Mouse (Mus musculus): ENCODE measurements around the gene Fam3b. TPM values are rescaled to one million over a fixed set of nuclear protein-coding genes. Genes with fewer than 3 reads are reported as not detected.

Fam3b gene
- polyA plus RNA-seq, 1 experiment from 2014 or later = not detected

DNA sequence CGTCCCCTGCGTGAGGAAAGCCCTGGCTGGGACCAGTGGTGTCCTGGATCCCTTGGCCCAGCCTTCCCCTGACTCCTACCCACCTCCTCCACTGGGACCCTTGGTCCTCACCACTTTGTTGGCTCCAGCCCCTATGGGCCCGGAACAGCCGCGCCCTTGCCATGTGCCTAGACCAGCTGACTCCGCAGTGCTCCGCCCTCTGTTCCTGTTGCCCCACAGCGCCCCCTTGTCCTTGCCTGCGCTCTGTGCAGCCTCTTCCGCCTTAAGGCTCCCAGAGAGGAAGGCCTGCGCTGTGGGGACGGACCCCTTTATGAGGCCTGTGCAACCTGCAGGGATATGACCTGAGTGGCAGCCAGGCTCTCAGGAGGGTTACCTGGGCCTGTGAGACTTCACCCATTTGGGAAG lies 2.3 kb downstream of the Fam3b start:
- Histone ChIP-seq H3K4me2 (no peak overlapping the region), H3K9me3 (no peaks in the 10 kb centered on the region), H3K9ac (no peak overlapping the region), H3K27me3 (replicated peaks) (no peaks in the 10 kb centered on the region), H3K4me3 (no peak overlapping the region), H3K27ac (no peak overlapping the region), H3K36me3 (replicated peaks) (no peaks in the 10 kb centered on the region), H3K4me1 (no peaks in the 10 kb centered on the region)
- ATAC-seq (replicated peaks) = no peak
- 85% methylated on average over 12 of the region's 12 CpGs for WGBS

DNA sequence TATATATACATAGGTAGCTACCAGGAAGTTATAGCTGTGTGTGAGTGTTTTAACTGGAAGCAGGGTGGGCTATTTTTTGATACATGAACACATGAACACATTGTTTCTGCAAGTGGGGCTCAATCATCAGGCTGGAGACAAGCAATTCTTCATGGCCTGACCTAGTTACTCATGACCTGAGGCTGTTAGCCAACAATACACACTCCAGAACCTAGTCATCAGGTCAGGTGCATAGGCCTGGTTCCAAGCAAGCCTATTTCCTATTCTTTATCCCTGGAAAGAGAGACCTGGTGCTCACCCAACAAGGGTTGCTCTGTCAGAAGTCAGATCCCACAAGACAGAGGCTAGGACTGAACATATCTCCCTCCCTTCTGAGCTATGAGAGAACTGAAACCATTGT lies 3.1 kb downstream of the Fam3b start:
- ATAC-seq (replicated peaks) = no peak
- Histone ChIP-seq H3K27ac (no peak overlapping the region), H3K9ac (no peak overlapping the region), H3K4me1 (no peaks in the 10 kb centered on the region), H3K27me3 (replicated peaks) (no peaks in the 10 kb centered on the region), H3K36me3 (replicated peaks) (no peaks in the 10 kb centered on the region), H3K9me3 (no peaks in the 10 kb centered on the region), H3K4me3 (no peak overlapping the region), H3K4me2 (no peak overlapping the region)

DNA sequence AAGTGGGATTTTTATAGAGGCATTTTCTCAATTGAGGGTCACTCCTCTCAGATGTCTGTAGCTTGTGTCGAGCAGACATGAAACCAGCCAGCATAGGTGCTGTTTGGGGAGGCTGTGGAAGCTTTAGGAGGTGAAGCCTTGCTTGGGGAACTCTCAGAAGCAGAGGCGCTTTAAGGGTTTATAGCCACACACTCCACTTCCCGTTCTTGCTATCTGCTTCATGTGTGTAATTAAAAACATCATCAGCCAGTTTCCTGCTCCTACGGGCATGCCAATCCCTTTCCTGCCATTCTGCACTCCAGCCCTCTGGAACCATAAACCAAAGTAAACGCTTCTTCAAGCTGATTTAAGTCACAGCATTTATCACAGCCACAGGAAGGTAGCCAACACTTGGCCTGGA lies 3.8 kb downstream of the Fam3b start:
- H3K36me3 ChIP-seq (replicated peaks) = no peaks in the 10 kb centered on the region
- no peak overlapping the region for H3K4me2 ChIP-seq
- no peak for ATAC-seq (replicated peaks)
- no peaks in the 10 kb centered on the region for H3K27me3 ChIP-seq (replicated peaks)
- no peak overlapping the region for H3K9ac ChIP-seq
- no peaks in the 10 kb centered on the region for H3K4me1 ChIP-seq
- no peak overlapping the region for H3K4me3 ChIP-seq
- WGBS = 79% methylated on average over 5 of the region's 5 CpGs
- H3K27ac ChIP-seq = no peak overlapping the region
- H3K9me3 ChIP-seq = no peaks in the 10 kb centered on the region

- no peak for ATAC-seq (replicated peaks)
- no peaks in the 10 kb centered on the region for H3K4me1 ChIP-seq
- H3K27me3 ChIP-seq (replicated peaks) = no peaks in the 10 kb centered on the region
- H3K27ac ChIP-seq = no peak overlapping the region
- H3K4me2 ChIP-seq = no peak overlapping the region
- no peaks in the 10 kb centered on the region for H3K36me3 ChIP-seq (replicated peaks)
- H3K9ac ChIP-seq = no peak overlapping the region
- no peaks in the 10 kb centered on the region for H3K9me3 ChIP-seq
- no peak overlapping the region for H3K4me3 ChIP-seq
Measured at GRCm38 (mm10) chr16:97507783-97508182, 6.8 kb downstream of the Fam3b start.

- no peak overlapping the region for H3K9ac ChIP-seq
- no peak overlapping the region for H3K27ac ChIP-seq
- no peaks in the 10 kb centered on the region for H3K9me3 ChIP-seq
- H3K36me3 ChIP-seq (replicated peaks) = no peaks in the 10 kb centered on the region
- H3K4me2 ChIP-seq = no peak overlapping the region
- 90% methylated on average over 3 of the region's 3 CpGs for WGBS
- ATAC-seq (replicated peaks) = no peak
- H3K4me3 ChIP-seq = no peak overlapping the region
- H3K4me1 ChIP-seq = no peaks in the 10 kb centered on the region
- H3K27me3 ChIP-seq (replicated peaks) = no peaks in the 10 kb centered on the region
Measured at GRCm38 (mm10) chr16:97504793-97505192, 9.8 kb downstream of the Fam3b start.

- Histone ChIP-seq H3K27ac (no peak overlapping the region), H3K9me3 (no peaks in the 10 kb centered on the region), H3K27me3 (replicated peaks) (no peaks in the 10 kb centered on the region), H3K4me2 (no peak overlapping the region), H3K4me1 (no peaks in the 10 kb centered on the region), H3K36me3 (replicated peaks) (no peaks in the 10 kb centered on the region), H3K9ac (no peak overlapping the region), H3K4me3 (no peak overlapping the region)
- no peak for ATAC-seq (replicated peaks)
- 81% methylated on average over 3 of the region's 3 CpGs for WGBS
Measured at GRCm38 (mm10) chr16:97503849-97504248, 10.8 kb downstream of the Fam3b start.

DNA sequence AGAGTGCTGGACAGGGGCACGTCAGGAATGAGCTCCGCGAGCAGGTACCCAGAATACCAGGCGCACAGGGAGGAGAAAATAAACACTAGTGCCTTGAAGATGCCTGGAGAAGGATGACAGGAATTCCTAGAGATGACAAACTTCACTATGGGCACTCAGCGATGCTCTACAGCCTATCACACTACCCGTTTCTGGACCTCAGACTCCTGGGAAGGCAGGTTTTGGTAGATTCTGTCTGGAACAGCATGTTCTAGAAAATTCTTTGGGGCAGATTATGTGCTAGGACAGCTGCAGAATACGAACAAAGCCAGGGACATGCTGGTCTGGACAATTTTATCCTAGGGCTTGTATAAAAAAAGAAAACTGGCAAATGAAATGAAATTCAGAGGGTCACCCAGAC lies 13.7 kb downstream of the Fam3b start:
- H3K4me2 ChIP-seq = no peak overlapping the region
- no peaks in the 10 kb centered on the region for H3K27me3 ChIP-seq (replicated peaks)
- H3K9me3 ChIP-seq = no peaks in the 10 kb centered on the region
- no peak overlapping the region for H3K4me3 ChIP-seq
- no peak for ATAC-seq (replicated peaks)
- WGBS = 93% methylated on average over 7 of the region's 7 CpGs
- H3K9ac ChIP-seq = no peak overlapping the region
- H3K4me1 ChIP-seq = no peaks in the 10 kb centered on the region
- no peak overlapping the region for H3K27ac ChIP-seq
- H3K36me3 ChIP-seq (replicated peaks) = no peaks in the 10 kb centered on the region

- 91% methylated on average over 7 of the region's 7 CpGs for WGBS
Measured at GRCm38 (mm10) chr16:97499450-97499849, 15.2 kb downstream of the Fam3b start.

DNA sequence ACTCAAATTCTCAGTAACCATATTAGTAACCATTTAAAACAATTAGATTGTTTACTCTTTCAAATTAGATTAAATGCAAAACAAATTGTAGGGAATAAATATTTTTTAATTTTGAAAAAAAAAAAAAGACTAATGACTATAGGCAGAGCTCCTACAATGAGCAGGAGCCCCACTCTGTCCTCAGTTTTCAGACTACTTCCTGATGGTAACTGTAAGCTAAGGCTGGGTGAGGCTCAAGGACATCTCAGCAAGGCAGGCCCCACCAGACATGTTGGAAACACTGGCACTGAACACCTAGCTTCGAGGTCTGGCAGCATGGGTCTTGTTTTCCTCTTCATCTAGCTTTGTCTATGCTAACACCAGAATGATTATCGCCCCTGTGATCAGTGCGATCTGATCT lies 16.5 kb downstream of the Fam3b start:
- H3K4me3 ChIP-seq = no peak overlapping the region
- WGBS = 92% methylated on average over 3 of the region's 3 CpGs
- no peaks in the 10 kb centered on the region for H3K36me3 ChIP-seq (replicated peaks)
- no peak overlapping the region for H3K4me2 ChIP-seq
- no peaks in the 10 kb centered on the region for H3K9me3 ChIP-seq
- H3K4me1 ChIP-seq = no peaks in the 10 kb centered on the region
- no peak overlapping the region for H3K9ac ChIP-seq
- H3K27ac ChIP-seq = no peak overlapping the region
- no peaks in the 10 kb centered on the region for H3K27me3 ChIP-seq (replicated peaks)
- no peak for ATAC-seq (replicated peaks)

More at GRCm38 (mm10) chr16:97499450-97499849, 15.2 kb downstream of the Fam3b start:
- no peak for ATAC-seq (replicated peaks)
- Histone ChIP-seq H3K27ac (no peak overlapping the region), H3K4me3 (no peak overlapping the region), H3K4me2 (no peak overlapping the region), H3K36me3 (replicated peaks) (no peaks in the 10 kb centered on the region), H3K27me3 (replicated peaks) (no peaks in the 10 kb centered on the region), H3K4me1 (no peaks in the 10 kb centered on the region), H3K9me3 (no peaks in the 10 kb centered on the region), H3K9ac (no peak overlapping the region)

GRCm38 (mm10) chr16:97497682-97498081 lies 16.9 kb downstream of the Fam3b start:
- WGBS = 51% methylated on average over 5 of the region's 5 CpGs
- H3K36me3 ChIP-seq (replicated peaks) = no peaks in the 10 kb centered on the region
- H3K4me3 ChIP-seq = no peak overlapping the region
- H3K9me3 ChIP-seq = no peaks in the 10 kb centered on the region
- ATAC-seq (replicated peaks) = no peak
- no peak overlapping the region for H3K27ac ChIP-seq
- no peaks in the 10 kb centered on the region for H3K27me3 ChIP-seq (replicated peaks)
- H3K4me2 ChIP-seq = no peak overlapping the region
- H3K4me1 ChIP-seq = no peaks in the 10 kb centered on the region
- no peak overlapping the region for H3K9ac ChIP-seq

- no peak for ATAC-seq (replicated peaks)
- WGBS = 60% methylated on average over 3 of the region's 3 CpGs
- H3K9me3 ChIP-seq = no peaks in the 10 kb centered on the region
Measured at GRCm38 (mm10) chr16:97496026-97496425, 18.6 kb downstream of the Fam3b start.

GRCm38 (mm10) chr16:97492369-97492768 lies 22.2 kb downstream of the Fam3b start:
- no peak for ATAC-seq (replicated peaks)
- H3K4me2 ChIP-seq = no peak overlapping the region
- H3K4me1 ChIP-seq = no peaks in the 10 kb centered on the region
- WGBS = 74% methylated on average over 1 of the region's 1 CpGs
- H3K9ac ChIP-seq = no peak overlapping the region
- no peak overlapping the region for H3K4me3 ChIP-seq
- no peak overlapping the region for H3K27ac ChIP-seq
- H3K27me3 ChIP-seq (replicated peaks) = no peaks in the 10 kb centered on the region
- no peaks in the 10 kb centered on the region for H3K36me3 ChIP-seq (replicated peaks)
- H3K9me3 ChIP-seq = no peaks in the 10 kb centered on the region

More at GRCm38 (mm10) chr16:97496026-97496425, 18.6 kb downstream of the Fam3b start:
- Histone ChIP-seq H3K4me3 (no peak overlapping the region), H3K27me3 (replicated peaks) (no peaks in the 10 kb centered on the region), H3K4me2 (no peak overlapping the region), H3K9ac (no peak overlapping the region), H3K27ac (no peak overlapping the region), H3K4me1 (no peaks in the 10 kb centered on the region), H3K36me3 (replicated peaks) (no peaks in the 10 kb centered on the region)

DNA sequence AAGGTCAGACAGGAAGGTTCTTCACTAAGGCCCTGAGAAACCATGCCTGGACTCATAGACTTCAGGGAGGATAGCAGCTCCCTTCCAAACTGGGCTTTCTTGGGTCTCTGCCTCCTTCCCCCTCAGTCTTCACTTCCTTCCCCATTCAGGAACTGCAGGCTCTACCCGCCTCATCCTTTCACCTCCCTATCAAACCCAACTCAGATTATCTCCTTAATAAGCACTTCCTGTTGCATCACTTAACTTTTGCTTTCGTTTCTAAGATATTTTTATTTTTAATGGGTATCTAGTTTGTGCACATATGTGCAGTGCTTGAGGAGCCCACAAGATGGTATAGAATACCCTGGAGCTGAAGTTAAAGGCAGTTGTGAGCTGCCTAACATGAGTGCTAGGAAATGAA lies 36.0 kb downstream of the Fam3b start:
- Histone ChIP-seq H3K36me3 (replicated peaks) (no peaks in the 10 kb centered on the region), H3K9me3 (no peaks in the 10 kb centered on the region), H3K4me2 (no peak overlapping the region), H3K27me3 (replicated peaks) (no peaks in the 10 kb centered on the region), H3K4me1 (no peaks in the 10 kb centered on the region), H3K4me3 (no peak overlapping the region), H3K9ac (no peak overlapping the region), H3K27ac (no peak overlapping the region)
- no peak for ATAC-seq (replicated peaks)
- 73% methylated on average over 2 of the region's 2 CpGs for WGBS

DNA sequence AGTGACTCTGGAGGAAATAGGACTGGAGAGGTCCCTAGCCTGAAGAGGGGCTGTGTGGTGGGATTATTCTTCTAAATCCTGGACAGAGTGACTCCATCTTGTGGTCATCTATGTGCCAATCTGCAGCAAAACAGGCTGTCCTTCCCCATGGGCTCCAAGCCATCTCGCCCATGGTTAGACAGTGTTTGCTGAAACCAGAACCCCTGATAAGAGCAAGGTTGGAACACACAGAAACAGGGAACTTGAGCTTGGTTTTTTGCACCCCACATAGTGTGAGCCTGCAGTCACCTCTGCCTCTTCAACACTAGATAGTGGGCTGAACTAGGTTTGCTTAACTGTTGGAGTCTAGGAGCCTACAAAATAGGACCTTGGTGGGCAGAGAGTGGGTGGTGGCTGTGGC lies 38.1 kb downstream of the Fam3b start:
- H3K4me1 ChIP-seq = no peaks in the 10 kb centered on the region
- no peak for ATAC-seq (replicated peaks)
- H3K9me3 ChIP-seq = no peaks in the 10 kb centered on the region
- no peak overlapping the region for H3K4me2 ChIP-seq
- H3K27ac ChIP-seq = no peak overlapping the region
- H3K4me3 ChIP-seq = no peak overlapping the region
- H3K9ac ChIP-seq = no peak overlapping the region
- H3K36me3 ChIP-seq (replicated peaks) = no peaks in the 10 kb centered on the region
- no peaks in the 10 kb centered on the region for H3K27me3 ChIP-seq (replicated peaks)
- WGBS = 83% methylated on average over 1 of the region's 1 CpGs
